Mouse (Mus musculus) forebrain, postnatal 0 days (tissue): Measurements from ENCODE around the gene Antxr1. TPM values are rescaled to one million over a fixed set of nuclear protein-coding genes. Genes with fewer than 3 reads are reported as not detected.

Experiments used
- ATAC-seq: fragments of 200-750 bp; cut with Nextera tagmentation; 2 replicates; pipeline ENCODE4 v1.8.0; 2017; ENCODE audit warnings: mild to moderate bottlenecking, moderate library complexity
- DNase-seq: peaks from one replicate; pipeline ENCODE4 v3.0.0-alpha.2; 2015
- H3K27ac ChIP-seq: fragments of 300-500 bp; sonication (generic); 2 replicates; pipeline ENCODE4 v1.5.1; 2014; ENCODE audit warnings: low read depth, mild to moderate bottlenecking, antibody characterized with exemption, low read length, moderate library complexity, mixed read lengths
- H3K27me3 ChIP-seq: fragments of 300-500 bp; sonication (generic); 2 replicates; pipeline ENCODE4 v1.6.1; 2014; ENCODE audit warnings: mild to moderate bottlenecking, low read length, mixed read lengths; ENCODE audit not compliant: insufficient read depth
- H3K36me3 ChIP-seq: fragments of 300-500 bp; sonication (generic); 2 replicates; pipeline ENCODE4 v1.6.1; 2014; ENCODE audit warnings: mild to moderate bottlenecking, moderate library complexity; ENCODE audit not compliant: insufficient read depth
- H3K4me1 ChIP-seq: fragments of 300-500 bp; sonication (generic); 2 replicates; pipeline ENCODE4 v1.6.1; 2014; ENCODE audit warnings: antibody characterized with exemption; ENCODE audit not compliant: insufficient read depth
- H3K4me2 ChIP-seq: fragments of 300-500 bp; sonication (generic); 2 replicates; pipeline ENCODE4 v1.6.1; 2014; ENCODE audit warnings: low read depth, mild to moderate bottlenecking, moderate library complexity
- H3K4me3 ChIP-seq: fragments of 300-500 bp; sonication (generic); 2 replicates; pipeline ENCODE4 v1.5.1; 2014; ENCODE audit warnings: low read depth, low read length, mixed read lengths
- H3K9ac ChIP-seq: fragments of 300-500 bp; sonication (generic); 2 replicates; pipeline ENCODE4 v1.6.1; 2014; ENCODE audit warnings: mild to moderate bottlenecking
- H3K9me3 ChIP-seq: fragments of 300-500 bp; sonication (generic); 2 replicates; pipeline ENCODE4 v1.6.1; 2016; ENCODE audit warnings: low read length
- CTCF ChIP-seq: sonication (generic); IDR thresholded peaks from 2 replicates; pipeline ENCODE4 v1.5.1; 2016; ENCODE audit warnings: antibody characterized with exemption, control low read depth, low read depth
- WGBS: fragments of 180-500 bp; shearing (Covaris S2); extraction: QIAGEN DNeasy Blood & Tissue Kit; methylation state at CpG from one replicate; pipeline ENCODE4 v1.1.7; 2014; 5-methylcytosine and 5-hydroxymethylcytosine counted together
- polyA plus RNA-seq: library from polyadenylated mRNA; unstranded; fragments of >200 nt; fragmentation: Nextera tagmentation; extraction: Ambion mirVana; gene quantifications from 2 replicates; pipeline ENCODE4 v1.2.1, GENCODE M21; 2015
- total RNA-seq: library from RNA; depleted of rRNA; stranded (reverse); fragments of >200 nt; gene quantifications from 2 replicates; pipeline ENCODE4 v1.2.3, GENCODE M21; 2014

The Antxr1 gene
- total and polyA plus RNA-seq, 2 experiments from 2014 or later, result 1.8 to 13.2 TPM

- TF ChIP-seq CTCF, result no peak
- H3K9me3 ChIP-seq, result no peaks in the 10 kb centered on the region
- ATAC-seq (no peak), DNase-seq (no peak)
- no peak within 1 kb of the TSS for H3K4me2 ChIP-seq
- WGBS, result 90% methylated on average over 8 of the region's 8 CpGs
- H3K9ac ChIP-seq, result no peak within 1 kb of the TSS
- H3K27me3 ChIP-seq, result no peaks in the 10 kb centered on the region
- no peaks in the 10 kb centered on the region for H3K36me3 ChIP-seq
- H3K4me3 ChIP-seq, result no peak within 1 kb of the TSS
- H3K4me1 ChIP-seq, result no peaks in the 10 kb centered on the region
- H3K27ac ChIP-seq, result no peak within 1 kb of the TSS
Measured at GRCm38 (mm10) chr6:87350829-87351228, 15.2 kb upstream of the Antxr1 start, which contains the start of gene Gkn1. Gkn1 (minus strand) TSS chr6:87350942.

DNA sequence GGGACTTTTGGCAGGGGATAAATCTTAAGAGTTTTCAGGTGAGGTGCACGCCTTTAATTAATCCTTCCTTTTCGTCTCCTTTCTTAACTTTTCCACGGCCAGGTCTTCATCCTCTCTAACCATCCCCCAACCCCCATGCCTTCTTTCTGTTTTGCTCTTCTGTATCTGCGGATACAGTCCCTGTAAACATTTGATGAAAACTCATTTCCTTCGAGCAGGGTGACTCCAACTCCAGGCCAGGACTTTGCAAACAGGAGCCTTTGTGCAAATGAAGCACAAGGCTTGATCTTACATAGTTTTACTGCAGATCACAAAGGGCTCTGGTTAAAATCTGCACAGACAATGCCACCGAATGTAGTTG is 294 bp upstream of the Antxr1 start:
- H3K36me3 ChIP-seq, result no peaks in the 10 kb centered on the region
- H3K4me1 ChIP-seq, result 0 out of 2 replicates have a peak, but pooled peaks cover 4% of the 10 kb centered on the region
- no peaks in the 10 kb centered on the region for H3K27me3 ChIP-seq
- WGBS, result 30% methylated on average over 6 of the region's 6 CpGs
- TF ChIP-seq CTCF, result no peak
- H3K9ac ChIP-seq, result no peak overlapping the region
- H3K4me3 ChIP-seq, result peak overlapping the region; percentile 66; the same call in 1 of the 2 replicates
- ATAC-seq (no peak), DNase-seq (no peak)
- H3K9me3 ChIP-seq, result no peaks in the 10 kb centered on the region
- peak overlapping the region; percentile 98; the same call in 1 of the 2 replicates for H3K4me2 ChIP-seq
- H3K27ac ChIP-seq, result no peak overlapping the region

DNA sequence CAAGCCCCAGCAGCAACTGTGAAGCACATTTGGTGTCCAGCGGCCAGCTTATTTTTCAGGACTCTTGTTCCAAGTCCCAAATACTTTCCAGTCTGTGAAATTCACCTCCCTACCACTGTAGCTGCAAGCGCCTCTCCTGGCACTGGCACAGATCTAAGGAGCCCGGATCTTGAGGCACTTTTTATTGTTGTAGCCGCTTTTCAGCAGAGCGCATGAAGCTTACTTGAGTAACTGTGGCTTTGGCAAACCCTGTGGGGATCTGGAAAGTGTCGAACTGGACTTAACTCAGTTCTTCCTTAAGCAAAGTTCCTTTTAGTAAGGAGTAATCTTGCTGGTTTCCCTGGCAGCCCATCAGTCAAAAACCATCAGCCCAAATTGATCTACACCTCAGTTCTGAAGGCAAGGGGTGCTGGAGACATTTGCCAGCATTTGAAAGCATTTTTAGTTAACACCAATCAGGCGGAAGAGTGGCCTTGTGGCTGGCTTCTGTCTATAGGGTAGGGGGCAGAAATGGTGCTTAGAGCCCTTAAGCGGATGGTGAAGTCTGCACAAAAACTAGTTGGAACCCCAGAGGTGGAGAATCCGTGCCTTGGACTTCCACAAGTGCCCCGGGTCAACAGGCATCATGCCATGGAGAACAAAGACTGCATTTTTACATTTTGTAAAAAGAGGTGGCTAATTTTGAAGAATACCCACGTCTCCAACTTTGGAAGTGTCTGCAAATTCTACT is 1.1 kb downstream of the Antxr1 start:
- Histone ChIP-seq H3K9ac (peak overlapping the region; percentile 71), H3K4me3 (peak overlapping the region; percentile 66), H3K36me3 (no peaks in the 10 kb centered on the region), H3K4me2 (peak overlapping the region; percentile 98), H3K27me3 (no peaks in the 10 kb centered on the region), H3K27ac (no peak overlapping the region), H3K9me3 (no peaks in the 10 kb centered on the region), H3K4me1 (0 out of 2 replicates have a peak, but pooled peaks cover 4% of the 10 kb centered on the region)
- peak; percentile 45 for TF ChIP-seq CTCF
- ATAC-seq (peak; percentile 81), DNase-seq (peak; percentile 80)
- WGBS, result 3% methylated on average over 11 of the region's 11 CpGs

GRCm38 (mm10) chr6:87332380-87332779 is 3.2 kb downstream of the Antxr1 start:
- Histone ChIP-seq H3K36me3 (no peaks in the 10 kb centered on the region), H3K4me2 (peak overlapping the region; percentile 32), H3K4me3 (no peak overlapping the region), H3K4me1 (0 out of 2 replicates have a peak, but pooled peaks cover 4% of the 10 kb centered on the region), H3K9me3 (no peaks in the 10 kb centered on the region), H3K27ac (no peak overlapping the region), H3K9ac (no peak overlapping the region), H3K27me3 (no peaks in the 10 kb centered on the region)
- WGBS, result 58% methylated on average over 2 of the region's 2 CpGs
- ATAC-seq (no peak), DNase-seq (no peak)
- no peak for TF ChIP-seq CTCF

DNA sequence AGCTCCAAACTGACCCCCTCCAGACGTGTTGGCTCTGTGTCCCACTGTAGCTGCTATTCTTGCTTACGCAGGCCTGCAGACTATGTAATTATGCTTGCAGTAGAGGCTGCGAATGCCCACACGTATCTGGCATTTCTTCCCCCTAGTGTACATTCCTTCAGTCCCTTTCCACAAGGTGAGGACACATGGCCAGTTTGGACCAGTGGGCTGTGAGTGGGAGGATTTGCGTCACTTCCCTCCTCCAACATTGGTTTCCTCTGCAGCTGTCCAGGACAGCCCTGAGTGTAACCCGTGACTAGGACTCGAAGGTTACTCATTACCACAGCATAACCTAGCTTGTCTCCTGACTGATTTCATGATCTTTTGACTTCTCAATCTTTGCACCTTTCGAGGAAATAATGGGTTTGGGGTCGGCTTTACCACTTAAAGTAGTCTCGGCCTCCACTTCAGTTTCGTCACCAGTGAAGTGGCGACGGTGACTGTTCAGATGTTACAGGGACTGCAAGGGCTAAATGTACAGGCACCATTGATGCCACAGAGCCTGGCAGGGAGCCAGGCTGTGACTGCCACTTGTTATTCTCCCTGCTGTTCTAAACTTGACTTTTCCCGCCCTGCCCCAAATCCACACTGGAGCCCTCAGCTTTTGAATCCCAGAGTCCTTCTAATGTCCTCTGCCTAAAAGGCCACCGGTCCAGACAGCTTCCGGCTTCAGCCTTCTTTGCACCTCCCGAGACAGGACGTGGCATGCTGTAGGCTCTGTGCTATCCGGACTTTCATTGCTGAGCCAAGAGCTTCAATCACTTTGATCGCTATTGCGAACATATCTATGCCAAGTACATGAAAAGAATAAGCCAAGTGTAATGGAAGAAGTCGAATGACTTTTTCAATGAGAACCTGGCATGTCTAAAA is 7.1 kb downstream of the Antxr1 start:
- no peak for TF ChIP-seq CTCF
- H3K27ac ChIP-seq, result no peak overlapping the region
- H3K9ac ChIP-seq, result no peak overlapping the region
- H3K4me1 ChIP-seq, result no peaks in the 10 kb centered on the region
- no peak overlapping the region for H3K4me3 ChIP-seq
- no peaks in the 10 kb centered on the region for H3K9me3 ChIP-seq
- ATAC-seq (no peak), DNase-seq (peak; percentile 32)
- no peak overlapping the region for H3K4me2 ChIP-seq
- WGBS, result 64% methylated on average over 22 of the region's 22 CpGs
- H3K36me3 ChIP-seq, result no peaks in the 10 kb centered on the region
- no peaks in the 10 kb centered on the region for H3K27me3 ChIP-seq

- no peak overlapping the region for H3K9ac ChIP-seq
- WGBS, result 98% methylated on average over 2 of the region's 2 CpGs
- DNase-seq (no peak), ATAC-seq (no peak)
- no peak overlapping the region for H3K4me3 ChIP-seq
- TF ChIP-seq CTCF, result no peak
- no peak overlapping the region for H3K4me2 ChIP-seq
- no peaks in the 10 kb centered on the region for H3K27me3 ChIP-seq
- no peaks in the 10 kb centered on the region for H3K9me3 ChIP-seq
- no peak overlapping the region for H3K27ac ChIP-seq
- no peaks in the 10 kb centered on the region for H3K36me3 ChIP-seq
- no peaks in the 10 kb centered on the region for H3K4me1 ChIP-seq
Measured at GRCm38 (mm10) chr6:87326932-87327331, 8.7 kb downstream of the Antxr1 start.

GRCm38 (mm10) chr6:87323381-87323780 is 12.2 kb downstream of the Antxr1 start:
- WGBS, result 95% methylated on average over 2 of the region's 2 CpGs
- DNase-seq, result peak; percentile 9

More at GRCm38 (mm10) chr6:87323381-87323780, 12.2 kb downstream of the Antxr1 start:
- H3K9me3 ChIP-seq, result no peaks in the 10 kb centered on the region
- no peaks in the 10 kb centered on the region for H3K36me3 ChIP-seq
- H3K4me3 ChIP-seq, result no peak overlapping the region
- H3K4me1 ChIP-seq, result no peaks in the 10 kb centered on the region
- no peaks in the 10 kb centered on the region for H3K27me3 ChIP-seq
- peak; percentile 62 for TF ChIP-seq CTCF
- no peak overlapping the region for H3K27ac ChIP-seq
- ATAC-seq, result no peak
- no peak overlapping the region for H3K4me2 ChIP-seq
- no peak overlapping the region for H3K9ac ChIP-seq
